Mouse (Mus musculus): ENCODE results near the gene Tox3. TPM values are rescaled to one million over a fixed set of nuclear protein-coding genes. Genes with fewer than 3 reads are reported as not detected.
A peak's percentile ranks its signal among the peaks of the same experiment; 100 is the strongest.

Tox3 gene
- polyA plus RNA-seq, 1 experiment from 2014 or later: 37.3 TPM

GRCm38 (mm10) chr8:90314312-90314711 lies 33.8 kb downstream of the Tox3 start:
- no peak overlapping the region for H3K9ac ChIP-seq
- no peaks in the 10 kb centered on the region for H3K27me3 ChIP-seq (replicated peaks)
- H3K4me1 ChIP-seq: peaks cover 21% of the 10 kb centered on the region
- 52% methylated on average over 7 of the region's 7 CpGs for WGBS
- no peaks in the 10 kb centered on the region for H3K9me3 ChIP-seq
- H3K27ac ChIP-seq: no peak overlapping the region
- no peak overlapping the region for H3K4me3 ChIP-seq
- ATAC-seq (replicated peaks): no peak
- H3K36me3 ChIP-seq (replicated peaks): no peaks in the 10 kb centered on the region
- no peak overlapping the region for H3K4me2 ChIP-seq

- no peak for ATAC-seq (replicated peaks)
- Histone ChIP-seq H3K9me3 (no peaks in the 10 kb centered on the region), H3K9ac (no peak overlapping the region), H3K4me3 (no peak overlapping the region), H3K27me3 (replicated peaks) (no peaks in the 10 kb centered on the region), H3K36me3 (replicated peaks) (no peaks in the 10 kb centered on the region), H3K4me1 (peaks cover 41% of the 10 kb centered on the region), H3K4me2 (peak overlapping the region; percentile 33), H3K27ac (peak overlapping the region; percentile 76)
- 20% methylated on average over 12 of the region's 12 CpGs for WGBS
Measured at GRCm38 (mm10) chr8:90302951-90303350, 45.2 kb downstream of the Tox3 start.

DNA sequence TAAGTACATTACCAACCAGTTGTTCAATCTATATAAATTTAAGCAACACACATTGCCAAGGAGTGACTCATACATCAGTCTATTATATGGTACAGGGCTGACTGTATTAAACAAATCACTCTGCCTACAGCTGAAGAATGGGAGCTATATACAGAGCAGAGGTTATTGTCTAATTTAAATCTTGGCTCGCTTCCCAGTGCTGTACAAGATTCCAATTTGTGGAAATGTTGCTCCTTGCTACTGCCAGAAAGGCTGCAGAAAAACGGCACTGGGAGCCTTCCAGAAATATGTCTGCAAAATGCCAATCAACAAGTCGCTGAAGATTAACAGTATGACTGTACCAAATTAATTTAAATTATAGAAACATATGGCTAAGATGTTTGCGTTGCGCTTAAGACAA lies 45.9 kb downstream of the Tox3 start:
- H3K4me3 ChIP-seq: no peak overlapping the region
- peak; percentile 83 for ATAC-seq (replicated peaks)
- peak overlapping the region; percentile 76 for H3K27ac ChIP-seq
- H3K27me3 ChIP-seq (replicated peaks): no peaks in the 10 kb centered on the region
- H3K9me3 ChIP-seq: no peaks in the 10 kb centered on the region
- no peak overlapping the region for H3K9ac ChIP-seq
- 29% methylated on average over 5 of the region's 5 CpGs for WGBS
- H3K36me3 ChIP-seq (replicated peaks): no peaks in the 10 kb centered on the region
- 0 out of 2 replicates have a peak overlapping the region, but pooled peaks have one; percentile 33 for H3K4me2 ChIP-seq
- peaks cover 45% of the 10 kb centered on the region for H3K4me1 ChIP-seq

DNA sequence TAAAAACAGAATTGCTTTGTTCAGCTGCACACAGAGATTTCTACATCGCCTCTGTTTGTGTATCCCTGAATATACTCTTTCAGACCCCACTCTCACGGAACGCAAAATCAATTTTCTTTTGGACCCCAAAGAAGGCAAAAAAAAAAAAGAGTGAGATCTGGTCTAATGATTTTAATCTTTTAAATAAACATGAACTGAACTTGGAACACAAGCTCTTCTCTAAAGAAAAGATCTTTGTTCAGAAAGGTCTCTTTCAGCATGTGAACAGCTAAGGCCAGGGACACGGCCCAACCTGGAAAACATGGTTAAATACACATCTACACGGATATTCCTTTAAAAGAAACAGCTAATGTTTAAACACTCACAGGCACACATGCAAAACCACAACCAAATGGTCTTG lies 46.6 kb downstream of the Tox3 start:
- peak overlapping the region; percentile 0; the same call in 1 of the 2 replicates for H3K4me2 ChIP-seq

GRCm38 (mm10) chr8:90300973-90301372 lies 47.2 kb downstream of the Tox3 start:
- H3K4me1 ChIP-seq: peaks cover 50% of the 10 kb centered on the region

More for the DNA sequence above, 46.6 kb downstream of the Tox3 start:
- H3K27me3 ChIP-seq (replicated peaks): no peaks in the 10 kb centered on the region
- no peaks in the 10 kb centered on the region for H3K36me3 ChIP-seq (replicated peaks)
- no peak overlapping the region for H3K4me3 ChIP-seq
- ATAC-seq (replicated peaks): no peak
- peaks cover 50% of the 10 kb centered on the region for H3K4me1 ChIP-seq
- H3K9ac ChIP-seq: no peak overlapping the region
- no peaks in the 10 kb centered on the region for H3K9me3 ChIP-seq
- 12% methylated on average over 5 of the region's 5 CpGs for WGBS
- peak overlapping the region; percentile 76 for H3K27ac ChIP-seq

DNA sequence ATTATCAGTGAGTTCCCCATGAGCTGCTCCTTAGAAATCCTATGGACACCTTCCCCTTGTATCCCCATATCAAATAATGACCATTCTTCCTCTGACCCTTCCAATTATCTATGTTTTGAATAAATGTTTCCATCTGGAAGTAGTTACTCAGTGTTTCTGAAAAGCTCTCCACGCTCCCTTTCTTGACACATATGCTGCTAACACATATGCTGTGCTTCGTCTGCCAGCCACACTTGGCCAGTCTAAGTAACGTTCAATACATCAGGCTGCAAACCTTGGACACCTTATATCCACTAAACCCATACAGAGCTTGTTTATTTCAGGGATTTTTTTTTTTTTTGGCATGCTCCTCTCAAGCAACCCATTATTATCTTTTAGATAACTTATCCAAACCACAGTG lies 54.1 kb downstream of the Tox3 start:
- H3K4me1 ChIP-seq: peaks cover 10% of the 10 kb centered on the region
- no peak overlapping the region for H3K27ac ChIP-seq
- no peaks in the 10 kb centered on the region for H3K27me3 ChIP-seq (replicated peaks)
- H3K4me2 ChIP-seq: no peak overlapping the region
- no peaks in the 10 kb centered on the region for H3K9me3 ChIP-seq
- no peak overlapping the region for H3K4me3 ChIP-seq
- H3K9ac ChIP-seq: no peak overlapping the region
- no peak for ATAC-seq (replicated peaks)
- 92% methylated on average over 3 of the region's 3 CpGs for WGBS
- H3K36me3 ChIP-seq (replicated peaks): no peaks in the 10 kb centered on the region

More at GRCm38 (mm10) chr8:90300973-90301372, 47.2 kb downstream of the Tox3 start:
- ATAC-seq (replicated peaks): no peak
- Histone ChIP-seq H3K4me2 (0 out of 2 replicates have a peak overlapping the region, but pooled peaks have one; percentile 4), H3K36me3 (replicated peaks) (no peaks in the 10 kb centered on the region), H3K4me3 (no peak overlapping the region), H3K27ac (peak overlapping the region; percentile 76), H3K9ac (no peak overlapping the region), H3K27me3 (replicated peaks) (no peaks in the 10 kb centered on the region), H3K9me3 (no peaks in the 10 kb centered on the region)
- 11% methylated on average over 2 of the region's 2 CpGs for WGBS

GRCm38 (mm10) chr8:90290811-90291210 lies 57.3 kb downstream of the Tox3 start:
- H3K4me1 ChIP-seq: no peaks in the 10 kb centered on the region; the same call in 1 of the 2 replicates
- no peaks in the 10 kb centered on the region for H3K36me3 ChIP-seq (replicated peaks)
- no peak overlapping the region for H3K27ac ChIP-seq
- 92% methylated on average over 6 of the region's 6 CpGs for WGBS
- H3K27me3 ChIP-seq (replicated peaks): no peaks in the 10 kb centered on the region
- H3K9me3 ChIP-seq: no peaks in the 10 kb centered on the region
- no peak overlapping the region for H3K4me2 ChIP-seq
- no peak overlapping the region for H3K9ac ChIP-seq
- H3K4me3 ChIP-seq: no peak overlapping the region
- ATAC-seq (replicated peaks): no peak

DNA sequence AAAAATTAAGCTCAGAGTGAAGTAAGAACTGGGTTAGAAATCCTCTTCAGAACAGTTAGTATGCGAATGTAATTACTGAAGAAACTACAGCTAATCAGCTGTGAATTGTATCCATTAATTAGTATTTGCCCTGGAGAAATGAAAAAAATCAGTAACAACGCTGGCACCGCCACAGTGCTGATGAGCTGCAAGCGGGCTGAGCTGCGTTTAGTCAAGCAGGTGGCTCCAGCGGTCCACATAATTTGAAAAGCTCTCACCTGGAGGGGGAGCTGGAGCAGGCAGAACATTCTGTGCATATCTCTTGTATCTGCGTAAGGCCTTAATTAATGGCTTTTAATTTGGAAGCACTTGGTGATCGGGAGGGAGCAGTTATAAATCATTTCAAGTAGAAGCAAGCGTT lies 71.4 kb downstream of the Tox3 start:
- H3K36me3 ChIP-seq (replicated peaks): no peaks in the 10 kb centered on the region
- no peak overlapping the region for H3K4me2 ChIP-seq
- 30% methylated on average over 9 of the region's 9 CpGs for WGBS
- no peaks in the 10 kb centered on the region for H3K9me3 ChIP-seq
- H3K4me3 ChIP-seq: no peak overlapping the region
- no peaks in the 10 kb centered on the region for H3K27me3 ChIP-seq (replicated peaks)
- peak; percentile 53 for ATAC-seq (replicated peaks)
- no peak overlapping the region for H3K9ac ChIP-seq
- peak overlapping the region; percentile 31; the same call in 1 of the 2 replicates for H3K27ac ChIP-seq
- H3K4me1 ChIP-seq: peaks cover 62% of the 10 kb centered on the region

- Histone ChIP-seq H3K4me2 (no peak overlapping the region), H3K27me3 (replicated peaks) (no peaks in the 10 kb centered on the region), H3K9me3 (no peaks in the 10 kb centered on the region), H3K9ac (no peak overlapping the region), H3K4me1 (peaks cover 77% of the 10 kb centered on the region), H3K36me3 (replicated peaks) (no peaks in the 10 kb centered on the region), H3K27ac (peak overlapping the region; percentile 62; the same call in 1 of the 2 replicates), H3K4me3 (no peak overlapping the region)
- ATAC-seq (replicated peaks): no peak
- WGBS: 19% methylated on average over 7 of the region's 7 CpGs
Measured at GRCm38 (mm10) chr8:90273182-90273581, 75.0 kb downstream of the Tox3 start.

DNA sequence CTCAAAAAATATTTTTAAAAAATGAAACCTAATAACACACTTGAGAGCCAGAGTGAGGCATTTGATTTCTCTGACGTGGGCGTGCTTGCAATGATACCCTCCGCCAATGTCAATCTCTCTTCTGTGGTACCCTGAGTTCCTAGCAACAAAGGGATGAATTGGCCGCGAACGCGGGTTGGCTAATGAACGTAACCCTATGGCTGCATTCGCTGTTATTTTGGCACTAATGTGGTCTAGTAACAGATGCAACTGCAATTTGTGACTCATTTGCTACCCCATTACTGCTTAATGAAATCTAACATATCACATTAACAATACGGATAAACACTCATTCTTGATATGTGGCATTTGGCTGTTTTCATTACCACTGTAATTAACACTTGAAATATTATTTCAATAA lies 76.2 kb downstream of the Tox3 start:
- Histone ChIP-seq H3K9me3 (no peaks in the 10 kb centered on the region), H3K9ac (no peak overlapping the region), H3K36me3 (replicated peaks) (no peaks in the 10 kb centered on the region), H3K4me3 (no peak overlapping the region), H3K4me2 (no peak overlapping the region), H3K27me3 (replicated peaks) (no peaks in the 10 kb centered on the region), H3K4me1 (peaks cover 77% of the 10 kb centered on the region), H3K27ac (peak overlapping the region; percentile 46; the same call in 1 of the 2 replicates)
- 75% methylated on average over 10 of the region's 10 CpGs for WGBS
- ATAC-seq (replicated peaks): no peak

- H3K4me3 ChIP-seq: no peak overlapping the region
- H3K9ac ChIP-seq: no peak overlapping the region
- H3K4me1 ChIP-seq: peaks cover 48% of the 10 kb centered on the region
- H3K9me3 ChIP-seq: no peaks in the 10 kb centered on the region
- ATAC-seq (replicated peaks): peak; percentile 53; the same call in 1 of the 2 replicates
- peak overlapping the region; percentile 77 for H3K27ac ChIP-seq
- 21% methylated on average over 12 of the region's 12 CpGs for WGBS
- H3K36me3 ChIP-seq (replicated peaks): no peaks in the 10 kb centered on the region
- H3K27me3 ChIP-seq (replicated peaks): no peaks in the 10 kb centered on the region
- H3K4me2 ChIP-seq: 0 out of 2 replicates have a peak overlapping the region, but pooled peaks have one; percentile 1
Measured at GRCm38 (mm10) chr8:90267698-90268256, 80.4 kb downstream of the Tox3 start.

DNA sequence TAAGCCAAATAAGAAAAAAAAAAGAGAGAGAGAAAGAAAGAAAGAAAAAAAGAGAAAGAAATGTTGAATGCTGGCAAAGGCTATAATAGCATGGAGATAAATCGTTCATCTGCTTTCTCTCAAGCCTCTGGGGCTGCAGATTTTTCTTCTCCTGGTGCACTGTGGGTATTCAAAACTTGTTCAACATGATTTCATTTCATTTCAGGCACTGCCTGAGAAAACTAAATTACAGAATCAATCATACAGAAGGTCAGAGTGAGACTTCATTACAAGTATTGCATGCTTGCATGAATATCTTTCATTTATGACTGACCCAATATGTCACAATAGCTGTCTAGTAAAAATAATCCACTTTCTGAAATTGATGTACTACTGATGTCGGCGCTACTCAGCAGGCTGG lies 81.2 kb downstream of the Tox3 start:
- 38% methylated on average over 3 of the region's 3 CpGs for WGBS
- Histone ChIP-seq H3K9me3 (no peaks in the 10 kb centered on the region), H3K36me3 (replicated peaks) (no peaks in the 10 kb centered on the region), H3K27me3 (replicated peaks) (no peaks in the 10 kb centered on the region), H3K4me2 (no peak overlapping the region), H3K4me1 (peaks cover 46% of the 10 kb centered on the region), H3K9ac (no peak overlapping the region), H3K27ac (peak overlapping the region; percentile 77), H3K4me3 (no peak overlapping the region)
- no peak for ATAC-seq (replicated peaks)

- 38% methylated on average over 8 of the region's 8 CpGs for WGBS
- no peaks in the 10 kb centered on the region for H3K27me3 ChIP-seq (replicated peaks)
- H3K4me3 ChIP-seq: no peak overlapping the region
- ATAC-seq (replicated peaks): 0 out of 2 replicates have a peak, but pooled peaks have one; percentile 13
- H3K4me1 ChIP-seq: peaks cover 42% of the 10 kb centered on the region
- no peaks in the 10 kb centered on the region for H3K9me3 ChIP-seq
- peak overlapping the region; percentile 77 for H3K27ac ChIP-seq
- no peak overlapping the region for H3K4me2 ChIP-seq
- H3K36me3 ChIP-seq (replicated peaks): no peaks in the 10 kb centered on the region
- no peak overlapping the region for H3K9ac ChIP-seq
Measured at GRCm38 (mm10) chr8:90266239-90266638, 81.9 kb downstream of the Tox3 start.
